Mouse (Mus musculus) retina, postnatal 1 day (tissue): Measurements from ENCODE around the gene Stac2.

Experiments
- DNase-seq: peaks from one replicate; pipeline ENCODE4 v3.0.0-alpha.2; 2012

Stac2 gene

GRCm38 (mm10) chr11:97995564-97996288 lies 57.5 kb downstream of the Stac2 start, which contains the start of gene Arl5c:
Gene Arl5c, minus strand, starts transcription at chr11:97996181.
- peak; percentile 68 for DNase-seq

- DNase-seq = peak; percentile 86
These were observed 58.6 kb downstream of the Stac2 start for GRCm38 (mm10) chr11:97994539-97995100.

- DNase-seq = peak; percentile 94
These were observed 64.6 kb downstream of the Stac2 start for GRCm38 (mm10) chr11:97988530-97989096.

- DNase-seq = peak; percentile 94
These were observed 65.4 kb downstream of the Stac2 start for GRCm38 (mm10) chr11:97987551-97988526.

- DNase-seq = no peak
These were observed 66.4 kb downstream of the Stac2 start for GRCm38 (mm10) chr11:97986738-97987465.
